Mouse (Mus musculus) ES-Bruce4 (cell line): Measurements from ENCODE around the gene Eng. TPM values are rescaled to one million over a fixed set of nuclear protein-coding genes. Genes with fewer than 3 reads are reported as not detected.

Source experiments
- H3K27ac ChIP-seq: 2 replicates; pipeline ENCODE4 v1.5.1; 2012; ENCODE audit warnings: low read length, inconsistent platforms; ENCODE audit not compliant: insufficient read depth
- H3K27me3 ChIP-seq: 2 replicates; pipeline ENCODE4 v1.6.1; 2012; ENCODE audit warnings: mild to moderate bottlenecking, low read length, inconsistent platforms; ENCODE audit not compliant: control insufficient read depth, poor library complexity, insufficient read depth, severe bottlenecking
- H3K36me3 ChIP-seq: 2 replicates; pipeline ENCODE4 v1.6.1; 2012; ENCODE audit warnings: inconsistent platforms, mild to moderate bottlenecking, low read length, moderate library complexity; ENCODE audit not compliant: control insufficient read depth, poor library complexity, insufficient read depth, severe bottlenecking
- H3K4me1 ChIP-seq: one replicate; pipeline ENCODE4 v1.8.1; 2011; ENCODE audit warnings: low read length; ENCODE audit not compliant: control insufficient read depth, insufficient read depth
- H3K4me3 ChIP-seq: 2 replicates; pipeline ENCODE4 v1.5.1; 2011; ENCODE audit warnings: low read depth, mild to moderate bottlenecking, low read length
- H3K9ac ChIP-seq: 2 replicates; pipeline ENCODE4 v1.6.1; 2012; ENCODE audit warnings: low read depth, mild to moderate bottlenecking, inconsistent platforms; ENCODE audit not compliant: poor library complexity, severe bottlenecking
- H3K9me3 ChIP-seq: replicated peaks from 2 replicates; pipeline ENCODE4 v1.6.1; 2012; ENCODE audit warnings: mild to moderate bottlenecking, low read length, inconsistent platforms; ENCODE audit not compliant: control insufficient read depth, poor library complexity, insufficient read depth, severe bottlenecking
- CTCF ChIP-seq: IDR thresholded peaks from one replicate; pipeline ENCODE4 v1.8.1; 2011; ENCODE audit warnings: low read depth, low read length
- EP300 ChIP-seq: IDR thresholded peaks from 2 replicates; pipeline ENCODE4 v1.6.1; 2011; ENCODE audit warnings: low read depth, low read length; ENCODE audit not compliant: insufficient read depth
- POLR2A ChIP-seq: IDR thresholded peaks from one replicate; pipeline ENCODE4 v1.8.1; 2011; ENCODE audit warnings: low read length; ENCODE audit not compliant: insufficient read depth
- polyA plus RNA-seq: library from polyadenylated mRNA; stranded (reverse); fragments of >200 nt; gene quantifications from 2 replicates; pipeline ENCODE4 v1.2.4, GENCODE M21; 2011; ENCODE audit warnings: low read depth; ENCODE audit not compliant: missing spikeins, insufficient read depth, insufficient read length

The Eng gene
- polyA plus RNA-seq, 1 experiment = 20.0 TPM

DNA sequence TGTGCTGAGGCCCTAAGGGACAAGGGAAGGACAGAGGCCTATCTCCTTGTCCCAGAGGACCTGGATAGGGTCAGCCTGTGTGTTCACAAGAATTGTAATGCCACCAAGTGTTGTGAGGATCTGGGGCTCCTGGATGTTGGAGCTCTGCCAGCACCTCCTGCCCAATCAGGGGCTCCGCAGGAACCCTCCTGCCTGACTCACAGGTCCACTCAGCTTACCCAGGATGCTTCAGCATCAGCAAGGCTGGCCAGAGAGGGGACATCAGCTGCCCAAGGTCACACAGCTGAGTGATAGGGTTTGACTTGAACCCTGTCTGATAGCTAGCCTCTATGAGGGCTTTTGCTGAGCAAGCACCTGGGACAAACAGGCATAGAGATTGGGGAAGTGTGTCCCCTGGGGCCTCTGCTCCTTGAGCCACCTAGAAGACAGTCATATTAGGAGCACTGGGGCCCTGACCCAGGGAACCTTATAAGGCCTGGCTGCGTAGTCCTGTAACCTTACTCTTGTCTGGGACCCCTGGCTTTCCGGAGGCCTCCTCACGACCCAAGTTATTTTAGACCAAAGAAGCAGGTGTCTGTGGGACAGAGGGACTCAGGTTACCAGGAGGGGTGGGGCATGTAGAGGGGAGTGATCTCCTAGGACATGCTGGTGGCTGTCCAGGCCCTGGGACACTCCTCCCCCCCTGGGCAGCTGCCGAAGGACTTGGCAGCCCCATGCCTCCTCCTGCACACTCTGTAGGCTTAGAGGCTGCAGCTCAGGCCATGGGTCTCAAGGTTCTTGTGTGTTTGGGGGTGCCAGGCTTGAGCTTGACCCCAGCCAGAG is 20.3 kb upstream of the Eng start:
- no peak for TF ChIP-seq CTCF
- no peak for TF ChIP-seq EP300
- no peak for TF ChIP-seq POLR2A

DNA sequence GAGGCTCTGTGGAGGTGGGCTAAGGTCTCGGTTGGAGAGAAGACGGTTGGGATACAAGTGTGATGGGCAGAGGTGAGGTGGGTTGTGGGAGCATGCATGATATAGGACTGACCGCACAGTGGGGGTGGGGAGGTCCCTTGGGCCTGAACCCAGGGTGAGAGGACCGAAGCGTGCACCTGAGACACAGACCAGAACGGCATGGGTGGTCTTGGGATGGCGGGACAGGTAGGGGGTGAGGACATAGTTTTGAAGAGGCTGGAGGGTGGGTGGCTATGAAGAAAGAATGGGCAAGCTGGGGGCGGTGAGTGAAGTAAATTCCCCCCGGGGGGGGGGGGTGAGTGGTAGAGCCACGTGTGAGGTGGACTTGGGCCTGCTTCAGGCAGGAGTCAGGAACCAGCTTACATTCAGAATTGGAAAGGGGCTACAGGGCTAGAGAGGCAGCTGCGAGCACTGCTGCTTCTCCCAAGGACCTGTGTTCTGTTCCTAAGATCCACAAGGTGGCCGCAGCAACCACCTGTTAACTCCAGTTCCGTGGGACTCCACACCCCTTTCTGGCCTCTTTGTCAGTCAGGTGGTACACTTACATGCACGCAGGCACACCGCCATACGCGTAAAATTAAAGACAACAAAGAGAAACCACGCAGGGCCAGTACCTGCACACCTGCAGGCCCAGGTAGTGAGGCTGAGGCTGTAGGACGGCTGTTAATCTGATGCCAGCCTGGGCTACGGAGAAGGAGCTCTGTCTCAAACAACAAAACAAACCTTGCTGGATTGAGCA is 18.9 kb upstream of the Eng start:
- H3K9ac ChIP-seq = no peak overlapping the region
- peaks cover 17% of the 10 kb centered on the region for H3K4me1 ChIP-seq

More for the DNA sequence above, 20.3 kb upstream of the Eng start:
- H3K27me3 ChIP-seq = no peaks in the 10 kb centered on the region
- no peak overlapping the region for H3K4me3 ChIP-seq
- H3K4me1 ChIP-seq = peaks cover 17% of the 10 kb centered on the region
- H3K36me3 ChIP-seq = no peaks in the 10 kb centered on the region
- no peaks in the 10 kb centered on the region for H3K9me3 ChIP-seq
- no peak overlapping the region for H3K27ac ChIP-seq
- no peak overlapping the region for H3K9ac ChIP-seq

DNA sequence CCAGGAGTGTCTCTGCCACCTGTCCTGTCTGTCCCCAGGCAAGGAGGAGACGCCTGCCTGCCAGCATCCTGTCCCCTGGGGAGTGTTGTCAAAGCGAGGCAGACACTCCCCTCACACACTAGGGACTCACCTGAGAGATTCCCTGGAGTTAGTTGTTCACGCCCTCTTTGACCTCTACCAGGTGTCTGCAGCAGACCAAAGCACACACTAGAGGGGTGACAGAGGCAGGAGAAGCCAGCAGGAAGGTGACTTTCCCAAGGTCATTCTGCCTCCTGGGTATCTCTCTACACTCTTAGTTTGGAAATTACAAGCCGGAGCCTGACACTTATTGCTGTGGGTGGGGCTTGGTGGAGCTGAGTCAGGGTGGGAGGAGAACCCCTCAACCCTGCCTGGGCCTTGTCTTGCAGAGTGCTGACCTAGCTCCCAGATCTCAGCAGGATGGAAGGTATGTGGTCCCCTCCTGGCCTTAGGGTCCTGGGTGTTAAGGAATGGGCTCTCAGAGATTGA is 18.3 kb upstream of the Eng start:
- Histone ChIP-seq H3K4me3 (peak overlapping the region; percentile 33; the same call in 1 of the 2 replicates), H3K27ac (peak overlapping the region; percentile 68), H3K9me3 (no peaks in the 10 kb centered on the region), H3K27me3 (no peaks in the 10 kb centered on the region), H3K36me3 (peaks cover under 1% of the 10 kb centered on the region), H3K9ac (peak overlapping the region; percentile 73; the same call in 1 of the 2 replicates), H3K4me1 (peaks cover 17% of the 10 kb centered on the region)
- TF ChIP-seq POLR2A (no peak), EP300 (peak; percentile 90), CTCF (no peak)

More for the DNA sequence above, 18.9 kb upstream of the Eng start:
- Histone ChIP-seq H3K27me3 (no peaks in the 10 kb centered on the region), H3K36me3 (no peaks in the 10 kb centered on the region), H3K4me3 (0 out of 2 replicates have a peak overlapping the region, but pooled peaks have one; percentile 5), H3K9me3 (no peaks in the 10 kb centered on the region), H3K27ac (peak overlapping the region; percentile 68)
- no peak for TF ChIP-seq EP300
- TF ChIP-seq POLR2A = no peak
- TF ChIP-seq CTCF = no peak

DNA sequence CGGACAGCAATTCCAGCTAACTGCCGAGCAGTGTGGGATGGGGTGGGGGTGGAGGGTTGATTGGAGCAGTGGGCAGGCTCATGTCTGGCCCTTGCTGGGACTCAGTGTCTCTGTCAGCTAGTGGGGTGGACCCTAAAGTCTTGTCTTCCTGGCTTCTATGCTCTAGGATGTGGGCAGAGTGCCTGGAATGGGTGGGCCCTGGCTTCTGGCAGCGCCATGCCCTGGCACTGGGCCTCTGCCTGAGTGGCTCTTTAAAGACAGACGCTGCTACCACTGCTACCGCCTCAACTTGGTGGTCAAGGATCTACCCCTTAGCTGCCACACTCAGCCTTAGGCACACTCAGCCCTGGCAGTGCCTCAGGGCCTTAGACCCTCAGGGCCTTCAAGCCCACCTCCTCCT is 17.7 kb upstream of the Eng start:
- H3K4me3 ChIP-seq = peak overlapping the region; percentile 33
- TF ChIP-seq POLR2A (no peak), EP300 (no peak), CTCF (no peak)
- H3K9ac ChIP-seq = peak overlapping the region; percentile 73
- H3K9me3 ChIP-seq = no peaks in the 10 kb centered on the region
- peaks cover 17% of the 10 kb centered on the region for H3K4me1 ChIP-seq
- H3K27ac ChIP-seq = peak overlapping the region; percentile 68
- peaks cover 6% of the 10 kb centered on the region for H3K36me3 ChIP-seq
- H3K27me3 ChIP-seq = no peaks in the 10 kb centered on the region

DNA sequence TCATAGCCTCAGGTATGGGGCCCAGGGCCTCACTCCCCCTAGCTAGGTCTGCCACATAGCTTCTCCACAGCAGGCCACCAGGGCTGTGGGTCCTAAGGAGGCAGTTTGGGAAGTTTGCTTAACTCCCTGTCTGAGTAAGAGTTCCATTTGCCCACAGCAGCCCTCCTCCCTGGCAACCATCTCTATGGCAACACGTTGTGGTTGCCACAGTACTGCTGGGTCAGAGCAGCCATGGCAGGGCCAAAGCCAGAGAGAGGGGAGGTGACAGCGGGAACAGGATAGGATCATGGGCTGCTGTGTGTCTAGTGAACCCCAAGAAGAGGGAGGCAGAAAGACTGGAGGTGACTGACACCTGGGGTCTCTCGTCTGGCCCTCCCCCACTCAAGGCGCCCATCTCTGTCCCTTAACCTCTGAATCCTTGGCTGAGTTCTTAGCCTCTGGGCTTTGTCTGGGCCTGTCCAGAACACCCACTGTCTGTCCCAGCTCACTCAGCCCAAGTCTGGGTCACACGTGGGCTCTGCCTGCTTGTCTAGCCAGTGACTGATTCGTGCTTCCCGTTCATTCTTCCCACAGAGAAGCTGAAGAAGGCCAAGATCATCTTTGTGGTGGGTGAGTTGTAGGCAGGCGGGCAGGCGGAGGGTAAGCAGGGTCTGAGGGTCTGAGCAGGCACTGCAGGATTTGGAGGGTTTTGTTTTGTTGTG is 17.0 kb upstream of the Eng start:
- no peaks in the 10 kb centered on the region for H3K27me3 ChIP-seq
- H3K27ac ChIP-seq = peak overlapping the region; percentile 68
- H3K9me3 ChIP-seq = no peaks in the 10 kb centered on the region
- peak overlapping the region; percentile 73 for H3K9ac ChIP-seq
- H3K4me3 ChIP-seq = peak overlapping the region; percentile 61
- peak; percentile 24; the same call in 1 of the 2 replicates for TF ChIP-seq EP300
- TF ChIP-seq POLR2A = no peak
- H3K36me3 ChIP-seq = peaks cover 9% of the 10 kb centered on the region
- H3K4me1 ChIP-seq = peaks cover 17% of the 10 kb centered on the region
